Mouse (Mus musculus): Measurements from ENCODE around the gene Tcl1b5. TPM values are rescaled to one million over a fixed set of nuclear protein-coding genes. Genes with fewer than 3 reads are reported as not detected.
"Not testable (repeated sequence)": the region's sequence is repeated elsewhere in the genome, so short reads cannot be mapped to it uniquely, and the experiment has no call there.

The Tcl1b5 gene
- total RNA-seq, 1 experiment from 2014 or later = not detected

- not testable (repeated sequence) for ATAC-seq (replicated peaks; ENCODE audit: insufficient number of reproducible peaks, low FRiP score, low TSS enrichment, poor library complexity, severe bottlenecking)
Observed at GRCm38 (mm10) chr12:105199684-105200497, 23.7 kb downstream of the Tcl1b5 start.

DNA sequence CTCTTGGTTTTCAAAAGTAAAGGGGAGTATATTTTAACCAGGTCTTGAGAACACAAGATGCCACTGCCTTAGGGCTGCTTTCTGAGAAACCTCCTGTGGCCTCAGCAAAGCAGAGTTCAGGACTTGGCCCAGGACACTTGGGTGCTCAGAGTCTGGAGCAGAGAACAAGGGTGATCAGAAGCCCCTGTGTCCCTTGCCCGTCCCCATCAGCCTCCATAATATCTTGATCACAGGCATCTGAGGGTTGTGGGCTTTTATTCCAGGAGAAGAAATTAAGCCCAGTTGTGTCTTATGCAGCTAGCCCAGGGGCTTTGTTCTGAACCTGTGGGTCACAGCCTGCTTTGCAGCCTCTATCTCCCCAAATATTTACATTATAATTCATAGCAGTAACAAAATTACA is 25.5 kb downstream of the Tcl1b5 start, which contains the start of gene Tcl1b4:
TSS of gene Tcl1b4 (plus strand) at position 301 of the 400 bp plus-strand sequence.
- not testable (repeated sequence) for ATAC-seq (replicated peaks; ENCODE audit: insufficient number of reproducible peaks, low FRiP score, low TSS enrichment, poor library complexity, severe bottlenecking)

DNA sequence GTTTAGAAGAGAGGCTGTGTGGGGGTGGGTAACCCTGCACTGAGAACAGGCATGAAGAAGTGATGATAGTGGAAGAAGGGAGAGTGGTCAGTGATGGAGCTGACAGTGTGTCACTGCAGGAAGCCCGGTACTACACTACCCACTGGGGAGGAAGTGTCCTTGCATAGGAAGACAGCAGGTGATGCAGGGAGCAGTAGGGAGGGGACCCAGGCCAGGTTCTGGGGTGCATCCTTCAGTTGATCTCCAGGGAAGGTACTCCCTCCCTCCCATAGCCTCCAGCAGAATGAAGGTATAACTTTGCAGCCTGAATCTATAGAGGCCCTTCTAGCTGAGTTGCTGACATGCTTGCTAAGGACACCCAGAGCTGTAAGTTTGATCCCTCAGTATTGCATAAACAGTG is 30.9 kb downstream of the Tcl1b5 start:
- no peak for ATAC-seq (replicated peaks; ENCODE audit: insufficient number of reproducible peaks, low FRiP score, low TSS enrichment, poor library complexity, severe bottlenecking)

- no peak for ATAC-seq (replicated peaks; ENCODE audit: insufficient number of reproducible peaks, low FRiP score, low TSS enrichment, poor library complexity, severe bottlenecking)
Observed at GRCm38 (mm10) chr12:105208441-105208840, 32.3 kb downstream of the Tcl1b5 start.

DNA sequence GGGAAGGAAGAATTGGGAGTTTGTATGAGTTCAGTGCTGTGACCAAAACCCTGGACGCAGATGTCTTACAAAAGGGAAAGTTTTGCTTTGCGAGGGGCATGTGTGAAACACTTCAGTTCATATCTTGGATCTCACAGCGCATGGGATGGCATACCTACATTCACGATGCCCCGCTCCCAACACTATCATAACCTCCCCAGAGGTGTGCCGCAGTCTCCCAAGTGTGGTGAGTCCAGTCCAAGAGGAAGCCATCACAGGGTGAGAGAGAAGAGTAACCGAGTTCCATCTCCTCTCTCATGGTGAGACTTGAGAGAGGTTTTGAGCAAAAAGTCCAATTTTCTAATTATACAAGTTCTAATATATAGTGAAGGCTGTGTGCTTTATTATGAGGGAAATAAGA is 33.1 kb downstream of the Tcl1b5 start:
- ATAC-seq (replicated peaks; ENCODE audit: insufficient number of reproducible peaks, low FRiP score, low TSS enrichment, poor library complexity, severe bottlenecking) = no peak

DNA sequence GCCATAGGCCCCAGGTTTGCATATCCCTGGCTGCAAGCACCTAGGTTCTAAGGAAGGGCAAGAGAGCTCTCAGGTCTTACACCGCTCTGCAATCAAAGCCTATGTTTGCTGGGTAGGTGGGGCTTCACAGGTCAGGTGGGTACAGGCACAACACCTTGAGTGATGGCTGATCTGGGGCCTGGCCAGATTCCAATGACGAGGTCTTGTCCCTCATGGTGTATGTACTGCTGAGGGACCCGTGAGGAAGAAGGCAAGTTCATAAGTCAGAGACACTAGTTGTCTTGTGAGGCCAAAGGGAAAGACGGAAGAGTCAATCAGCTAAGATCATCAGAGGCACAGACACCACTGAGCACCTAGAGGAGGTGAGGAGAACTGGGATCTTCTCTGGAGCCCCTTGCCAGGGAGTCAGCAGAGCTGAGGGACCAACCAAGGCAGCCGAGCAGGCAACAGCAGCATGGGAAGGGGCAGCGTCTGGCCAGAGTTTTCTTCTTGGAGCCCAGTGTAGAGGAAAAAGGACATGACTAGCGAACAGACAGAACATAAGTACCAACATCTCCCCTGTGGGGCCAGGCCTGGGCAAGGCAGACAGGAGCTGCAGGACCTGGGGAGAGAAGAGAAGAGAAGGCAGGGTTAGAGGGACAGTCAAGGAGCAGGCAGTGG is 41.1 kb downstream of the Tcl1b5 start:
- ATAC-seq (replicated peaks; ENCODE audit: insufficient number of reproducible peaks, low FRiP score, low TSS enrichment, poor library complexity, severe bottlenecking) = no peak

DNA sequence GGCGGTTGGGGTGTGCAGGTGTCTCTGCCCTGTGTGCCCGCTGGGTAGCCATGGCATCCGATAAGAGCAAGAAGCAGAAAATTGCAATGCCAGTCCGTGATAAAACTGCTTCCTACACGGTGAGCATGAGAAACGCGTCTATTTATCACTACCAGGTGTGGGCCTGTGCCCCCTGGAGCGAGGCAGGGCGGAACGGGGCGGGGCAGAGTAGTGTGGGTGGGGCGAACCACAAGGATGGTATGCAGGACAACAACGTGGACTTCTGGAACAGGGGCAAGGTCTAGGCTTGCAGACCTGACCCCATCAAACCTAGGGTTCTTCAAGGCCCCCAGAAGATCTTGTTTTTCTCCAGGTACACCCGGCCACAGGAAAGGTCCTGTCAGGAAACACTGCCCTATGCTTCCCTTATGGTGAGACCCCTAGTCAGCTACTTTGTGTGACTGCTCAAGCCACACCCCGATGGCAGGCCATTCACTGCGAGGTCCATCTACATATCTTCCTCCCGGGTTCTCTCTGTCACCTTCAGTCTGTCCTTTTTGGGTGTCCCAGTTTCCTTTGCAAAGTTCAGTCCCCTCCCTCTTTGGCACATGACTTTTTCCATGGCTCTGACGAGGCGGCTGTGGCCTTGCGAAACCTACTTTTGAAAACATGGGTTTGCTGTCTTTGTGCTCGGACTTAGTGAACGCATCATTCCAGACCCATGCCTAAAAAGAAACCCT is 46.6 kb downstream of the Tcl1b5 start, which contains the start of gene Tcl1:
TSS of gene Tcl1 (minus strand) at position 193 of the 719 bp plus-strand sequence.
- ATAC-seq (replicated peaks; ENCODE audit: insufficient number of reproducible peaks, low FRiP score, low TSS enrichment, poor library complexity, severe bottlenecking) = no peak

- ATAC-seq (replicated peaks; ENCODE audit: insufficient number of reproducible peaks, low FRiP score, low TSS enrichment, poor library complexity, severe bottlenecking) = no peak
Observed at GRCm38 (mm10) chr12:105224621-105225320, 48.6 kb downstream of the Tcl1b5 start.

Other genes with a start within 250 kb of the Tcl1b5 start
- gene Syne3, start 166.5 kb upstream of the Tcl1b5 start, total RNA-seq (2017) = 44.7 to 96.7 TPM (median 53.9 TPM) in 3 replicates
- 6.8 to 10.9 TPM (median 10.2 TPM) in 3 replicates for gene Glrx5, start 143.7 kb upstream of the Tcl1b5 start, total RNA-seq (2017)
- not detected in 3 replicates for gene Tcl1b2, start 30.3 kb upstream of the Tcl1b5 start, total RNA-seq (2017)
- gene Tcl1b1, start 16.7 kb upstream of the Tcl1b5 start, total RNA-seq (2017) = not detected in 3 replicates
- not detected in 3 replicates for gene Tcl1b3, start 14.7 kb downstream of the Tcl1b5 start, total RNA-seq (2017)
- gene Tcl1b4, start 25.6 kb downstream of the Tcl1b5 start, total RNA-seq (2017) = not detected in 3 replicates
- not detected in 3 replicates for gene Tcl1, start 46.4 kb downstream of the Tcl1b5 start, total RNA-seq (2017)
- gene Tunar, start 157.5 kb downstream of the Tcl1b5 start, total RNA-seq (2017) = not detected in 3 replicates